Mouse (Mus musculus) midbrain, postnatal 0 days (tissue): ENCODE results near the gene Ndufa5. TPM values are rescaled to one million over a fixed set of nuclear protein-coding genes. Genes with fewer than 3 reads are reported as not detected.

Experiments
- ATAC-seq: fragments of 200-750 bp; cut with Nextera tagmentation; 2 replicates; pipeline ENCODE4 v1.8.0; 2017; ENCODE audit warnings: moderate number of reproducible peaks, mild to moderate bottlenecking, moderate TSS enrichment, moderate library complexity; ENCODE audit not compliant: low FRiP score
- DNase-seq: peaks from one replicate; pipeline ENCODE4 v3.0.0-alpha.2; 2015; ENCODE audit warnings: low spot score
- H3K27ac ChIP-seq: fragments of 300-500 bp; sonication (generic); 2 replicates; pipeline ENCODE4 v1.5.1; 2014; ENCODE audit warnings: low read depth, mild to moderate bottlenecking, low read length, mixed read lengths
- H3K27me3 ChIP-seq: fragments of 300-500 bp; sonication (generic); 2 replicates; pipeline ENCODE4 v1.6.1; 2014; ENCODE audit warnings: low read length, control low read depth, mixed read lengths; ENCODE audit not compliant: insufficient read depth
- H3K36me3 ChIP-seq: fragments of 300-500 bp; sonication (generic); 2 replicates; pipeline ENCODE4 v1.6.1; 2014; ENCODE audit warnings: low read length, control low read depth, mixed read lengths; ENCODE audit not compliant: insufficient read depth
- H3K4me1 ChIP-seq: fragments of 300-500 bp; sonication (generic); 2 replicates; pipeline ENCODE4 v1.6.1; 2014; ENCODE audit warnings: mild to moderate bottlenecking, control low read depth, antibody characterized with exemption, low read length, mixed read lengths; ENCODE audit not compliant: insufficient read depth
- H3K4me2 ChIP-seq: fragments of 300-500 bp; sonication (generic); 2 replicates; pipeline ENCODE4 v1.6.1; 2014; ENCODE audit warnings: low read depth, mild to moderate bottlenecking, low read length, mixed read lengths; ENCODE audit not compliant: poor library complexity, severe bottlenecking
- H3K4me3 ChIP-seq: fragments of 300-500 bp; sonication (generic); 2 replicates; pipeline ENCODE4 v1.5.1; 2014; ENCODE audit warnings: low read depth, mild to moderate bottlenecking, low read length, moderate library complexity
- H3K9ac ChIP-seq: fragments of 300-500 bp; sonication (generic); replicated peaks from 2 replicates; pipeline ENCODE4 v1.6.1; 2014; ENCODE audit warnings: mild to moderate bottlenecking, low read length, moderate library complexity, mixed read lengths; ENCODE audit not compliant: poor library complexity, severe bottlenecking
- H3K9me3 ChIP-seq: fragments of 300-500 bp; sonication (generic); 2 replicates; pipeline ENCODE4 v1.6.1; 2016; ENCODE audit warnings: low read length, control low read depth
- CTCF ChIP-seq: IDR thresholded peaks from 2 replicates; pipeline ENCODE4 v1.5.1; 2016; ENCODE audit warnings: antibody characterized with exemption, mild to moderate bottlenecking
- WGBS: fragments of 180-500 bp; shearing (Covaris S2); extraction: QIAGEN DNeasy Blood & Tissue Kit; methylation state at CpG from one replicate; pipeline ENCODE4 v1.1.7; 2014; 5-methylcytosine and 5-hydroxymethylcytosine counted together
- polyA plus RNA-seq: library from polyadenylated mRNA; unstranded; fragments of >200 nt; fragmentation: Nextera tagmentation; extraction: Ambion mirVana; gene quantifications from 2 replicates; pipeline ENCODE4 v1.2.1, GENCODE M21; 2015
- total RNA-seq: library from RNA; depleted of rRNA; stranded (reverse); fragments of >200 nt; gene quantifications from 2 replicates; pipeline ENCODE4 v1.2.3, GENCODE M21; 2014; rRNA removed

The Ndufa5 gene
- total and polyA plus RNA-seq, 2 experiments from 2014 or later: 53.8 to 553 TPM

GRCm38 (mm10) chr6:24514552-24515284 lies 13.1 kb downstream of the Ndufa5 start, which contains the start of gene Iqub:
Iqub (minus strand) TSS chr6:24515067.
- peak within 1 kb of the TSS; percentile 12; the same call in 1 of the 2 replicates for H3K4me3 ChIP-seq
- no peaks in the 10 kb centered on the region for H3K27me3 ChIP-seq
- DNase-seq: peak; percentile 90
- peaks cover 2% of the 10 kb centered on the region; the same call in 1 of the 2 replicates for H3K4me1 ChIP-seq
- H3K36me3 ChIP-seq: peaks cover 10% of the 10 kb centered on the region; the same call in 1 of the 2 replicates
- H3K9ac ChIP-seq: peak within 1 kb of the TSS; percentile 44; the same call in 1 of the 2 replicates
- H3K9me3 ChIP-seq: no peaks in the 10 kb centered on the region
- TF ChIP-seq CTCF: peak; percentile 33
- H3K27ac ChIP-seq: no peak within 1 kb of the TSS
- peak; percentile 90 for ATAC-seq
- 21% methylated on average over 13 of the region's 13 CpGs for WGBS
- H3K4me2 ChIP-seq: peak within 1 kb of the TSS; percentile 41

DNA sequence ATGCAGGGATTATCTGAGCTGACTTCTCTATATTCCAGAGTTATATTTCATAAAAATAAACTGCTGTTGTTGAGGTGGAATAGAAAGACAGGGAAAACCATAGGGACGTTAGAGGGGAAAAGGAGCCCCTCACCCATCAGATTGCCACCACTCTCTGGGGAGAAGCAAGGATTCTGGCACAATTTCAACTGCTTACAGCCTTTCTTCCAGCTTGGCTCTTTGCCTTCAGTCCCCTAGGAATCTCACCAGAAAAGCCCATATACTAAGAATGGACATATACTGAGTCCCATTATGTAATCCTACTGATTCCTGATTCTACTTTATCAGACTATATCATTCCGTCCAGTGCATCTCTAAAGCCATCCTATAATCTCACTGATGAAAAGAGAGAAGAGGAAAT lies 23.7 kb downstream of the Ndufa5 start:
- no peak overlapping the region for H3K27ac ChIP-seq
- no peaks in the 10 kb centered on the region for H3K27me3 ChIP-seq
- no peak overlapping the region for H3K4me2 ChIP-seq
- DNase-seq: peak; percentile 47
- no peaks in the 10 kb centered on the region for H3K9me3 ChIP-seq
- no peak for ATAC-seq
- TF ChIP-seq CTCF: no peak
- no peaks in the 10 kb centered on the region for H3K4me1 ChIP-seq
- no peak overlapping the region for H3K4me3 ChIP-seq
- H3K9ac ChIP-seq: no peak overlapping the region
- 74% methylated on average over 2 of the region's 2 CpGs for WGBS
- no peaks in the 10 kb centered on the region for H3K36me3 ChIP-seq

DNA sequence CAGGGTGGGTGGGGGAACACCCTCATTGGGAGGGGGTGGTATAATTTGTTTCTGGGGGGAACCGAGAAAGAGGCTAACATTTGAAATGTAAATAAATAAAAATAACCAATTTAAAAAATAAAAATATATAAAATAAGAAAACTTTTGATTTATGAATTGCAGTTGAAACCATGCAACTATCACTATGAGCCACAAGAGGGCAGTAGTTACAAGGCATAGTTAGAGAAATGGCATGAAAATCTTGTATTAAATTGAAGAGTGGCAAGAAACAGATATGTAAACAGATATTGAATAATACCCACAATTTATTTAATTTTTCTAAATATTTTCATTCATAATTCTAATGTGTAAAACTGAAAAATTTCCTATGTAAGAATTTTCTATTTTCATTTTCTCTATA lies 37.5 kb downstream of the Ndufa5 start:
- peak; percentile 78 for TF ChIP-seq CTCF
- WGBS: 7% methylated on average over 1 of the region's 1 CpGs
- no peak overlapping the region for H3K4me3 ChIP-seq
- no peaks in the 10 kb centered on the region for H3K9me3 ChIP-seq
- DNase-seq (peak; percentile 44), ATAC-seq (no peak)
- H3K9ac ChIP-seq: no peak overlapping the region
- H3K4me1 ChIP-seq: no peaks in the 10 kb centered on the region
- H3K36me3 ChIP-seq: no peaks in the 10 kb centered on the region
- no peak overlapping the region for H3K27ac ChIP-seq
- H3K27me3 ChIP-seq: no peaks in the 10 kb centered on the region
- no peak overlapping the region for H3K4me2 ChIP-seq

DNA sequence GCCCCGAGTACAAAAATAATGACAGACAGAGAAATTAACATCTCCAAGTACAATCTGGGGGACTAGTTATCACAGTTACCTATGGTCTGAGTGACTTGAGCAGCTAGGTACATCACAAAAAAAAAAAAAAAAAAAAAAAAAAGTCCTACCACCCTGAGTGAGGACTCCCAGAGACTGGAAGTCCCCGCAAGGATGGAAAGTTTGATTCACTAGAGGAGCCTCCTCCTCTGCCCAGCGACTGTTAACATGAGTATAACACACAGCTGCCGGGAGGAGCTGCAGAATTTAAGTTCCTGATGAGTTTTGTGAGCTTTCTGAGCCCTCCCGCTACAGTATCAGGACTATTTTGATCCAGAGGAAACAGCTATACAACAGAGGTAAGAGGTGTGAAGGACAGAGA lies 41.3 kb downstream of the Ndufa5 start:
- no peaks in the 10 kb centered on the region for H3K27me3 ChIP-seq
- TF ChIP-seq CTCF: no peak
- no peaks in the 10 kb centered on the region for H3K36me3 ChIP-seq
- DNase-seq (no peak), ATAC-seq (no peak)
- no peak overlapping the region for H3K4me2 ChIP-seq
- H3K9me3 ChIP-seq: no peaks in the 10 kb centered on the region
- no peak overlapping the region for H3K27ac ChIP-seq
- no peak overlapping the region for H3K9ac ChIP-seq
- no peaks in the 10 kb centered on the region for H3K4me1 ChIP-seq
- WGBS: 84% methylated on average over 5 of the region's 5 CpGs
- no peak overlapping the region for H3K4me3 ChIP-seq

DNA sequence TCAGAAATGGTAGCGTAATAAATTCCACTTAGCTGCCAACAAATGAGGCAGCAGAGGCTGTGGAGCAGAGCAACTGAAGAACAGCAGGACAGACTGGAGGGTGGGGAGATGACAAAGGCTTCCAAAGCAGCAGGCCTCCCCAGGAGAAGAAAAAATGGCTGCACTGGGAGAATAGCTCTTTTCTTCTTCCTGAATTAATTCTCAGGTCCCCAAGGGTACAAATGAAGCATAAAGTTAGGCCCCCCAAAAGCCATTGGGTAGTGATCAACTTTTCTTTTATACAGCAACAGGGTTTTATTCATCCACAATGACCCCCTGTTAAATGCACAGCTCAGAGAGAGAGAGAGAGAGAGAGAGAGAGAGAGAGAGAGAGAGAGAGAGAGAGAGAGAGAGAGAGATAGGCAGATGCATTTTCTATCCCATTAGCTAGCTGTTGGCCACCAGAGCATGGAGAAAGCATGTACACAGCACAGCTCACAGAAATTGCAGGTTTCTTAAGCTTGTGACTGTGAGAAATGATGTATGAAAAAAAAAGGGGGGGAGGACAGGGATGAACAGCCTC lies 57.2 kb downstream of the Ndufa5 start:
- Histone ChIP-seq H3K9ac (no peak overlapping the region), H3K4me2 (no peak overlapping the region), H3K36me3 (no peaks in the 10 kb centered on the region), H3K27me3 (no peaks in the 10 kb centered on the region), H3K27ac (no peak overlapping the region), H3K4me1 (no peaks in the 10 kb centered on the region), H3K4me3 (no peak overlapping the region), H3K9me3 (no peaks in the 10 kb centered on the region)
- DNase-seq (peak; percentile 21), ATAC-seq (no peak; the same call in 1 of the 2 replicates)
- TF ChIP-seq CTCF: no peak
- WGBS: 20% methylated on average over 1 of the region's 1 CpGs

DNA sequence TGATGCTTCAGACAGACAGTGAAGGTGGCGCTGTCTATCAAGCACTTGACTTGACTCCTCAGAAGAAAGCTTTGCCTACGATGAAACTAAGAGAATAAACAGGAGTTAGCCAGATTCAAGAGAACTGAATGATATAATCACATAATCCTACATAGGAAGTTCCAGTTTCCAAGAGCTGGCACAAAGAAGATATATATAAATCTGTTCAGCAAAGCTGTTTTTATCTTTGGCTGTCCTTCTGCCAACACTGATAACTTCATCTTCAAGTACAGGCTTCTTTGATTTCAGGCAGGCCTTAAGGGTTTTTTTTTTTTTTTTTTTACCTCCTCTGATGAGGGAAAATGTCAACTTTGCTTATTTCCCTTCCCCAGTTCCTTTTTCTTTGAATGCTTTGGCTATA lies 57.7 kb downstream of the Ndufa5 start:
- Histone ChIP-seq H3K27me3 (no peaks in the 10 kb centered on the region), H3K36me3 (no peaks in the 10 kb centered on the region), H3K4me1 (no peaks in the 10 kb centered on the region), H3K27ac (no peak overlapping the region), H3K4me2 (no peak overlapping the region), H3K9ac (no peak overlapping the region), H3K4me3 (no peak overlapping the region), H3K9me3 (no peaks in the 10 kb centered on the region)
- TF ChIP-seq CTCF: no peak
- WGBS: 48% methylated on average over 2 of the region's 2 CpGs
- ATAC-seq (no peak), DNase-seq (no peak)

Other genes starting within 250 kb of the Ndufa5 start
- 1.5 and 1.8 TPM in 2 replicates for gene Iqub, start 12.9 kb downstream of the Ndufa5 start, total RNA-seq
- gene Iqub, start 12.9 kb downstream of the Ndufa5 start, polyA plus RNA-seq: 0.70 and 0.86 TPM in 2 replicates
- not detected in 2 replicates for gene Asb15, start 131 bp upstream of the Ndufa5 start, total RNA-seq
- gene Asb15, start 131 bp upstream of the Ndufa5 start, polyA plus RNA-seq: 0.05 TPM in 1 of 2 replicates, not detected in the other
- gene Lmod2, start 69.7 kb upstream of the Ndufa5 start, total RNA-seq: not detected in 2 replicates
- gene Lmod2, start 69.7 kb upstream of the Ndufa5 start, polyA plus RNA-seq: not detected in 2 replicates
- gene Wasl, start 137.0 kb upstream of the Ndufa5 start, total RNA-seq: 21.4 and 26.2 TPM in 2 replicates
- gene Wasl, start 137.0 kb upstream of the Ndufa5 start, polyA plus RNA-seq: 46.8 and 55.2 TPM in 2 replicates
- not detected in 2 replicates for gene Hyal6, start 205.2 kb upstream of the Ndufa5 start, total RNA-seq
- gene Hyal6, start 205.2 kb upstream of the Ndufa5 start, polyA plus RNA-seq: not detected in 2 replicates
- not detected in 2 replicates for gene Hyal4, start 220.3 kb upstream of the Ndufa5 start, total RNA-seq
- gene Hyal4, start 220.3 kb upstream of the Ndufa5 start, polyA plus RNA-seq: not detected in 2 replicates